Mouse (Mus musculus) ES-Bruce4 (cell line): ENCODE data around the gene Bbof1. TPM values are rescaled to one million over a fixed set of nuclear protein-coding genes. Genes with fewer than 3 reads are reported as not detected.

Experiments used
- H3K27ac ChIP-seq: 2 replicates; pipeline ENCODE4 v1.5.1; 2012; ENCODE audit warnings: low read length, inconsistent platforms; ENCODE audit not compliant: insufficient read depth
- H3K27me3 ChIP-seq: 2 replicates; pipeline ENCODE4 v1.6.1; 2012; ENCODE audit warnings: mild to moderate bottlenecking, low read length, inconsistent platforms; ENCODE audit not compliant: control insufficient read depth, poor library complexity, insufficient read depth, severe bottlenecking
- H3K36me3 ChIP-seq: 2 replicates; pipeline ENCODE4 v1.6.1; 2012; ENCODE audit warnings: inconsistent platforms, mild to moderate bottlenecking, low read length, moderate library complexity; ENCODE audit not compliant: control insufficient read depth, poor library complexity, insufficient read depth, severe bottlenecking
- H3K4me1 ChIP-seq: one replicate; pipeline ENCODE4 v1.8.1; 2011; ENCODE audit warnings: low read length; ENCODE audit not compliant: control insufficient read depth, insufficient read depth
- H3K4me3 ChIP-seq: 2 replicates; pipeline ENCODE4 v1.5.1; 2011; ENCODE audit warnings: low read depth, mild to moderate bottlenecking, low read length
- H3K9ac ChIP-seq: 2 replicates; pipeline ENCODE4 v1.6.1; 2012; ENCODE audit warnings: low read depth, mild to moderate bottlenecking, inconsistent platforms; ENCODE audit not compliant: poor library complexity, severe bottlenecking
- H3K9me3 ChIP-seq: replicated peaks from 2 replicates; pipeline ENCODE4 v1.6.1; 2012; ENCODE audit warnings: mild to moderate bottlenecking, low read length, inconsistent platforms; ENCODE audit not compliant: control insufficient read depth, poor library complexity, insufficient read depth, severe bottlenecking
- CTCF ChIP-seq: IDR thresholded peaks from one replicate; pipeline ENCODE4 v1.8.1; 2011; ENCODE audit warnings: low read depth, low read length
- EP300 ChIP-seq: IDR thresholded peaks from 2 replicates; pipeline ENCODE4 v1.6.1; 2011; ENCODE audit warnings: low read depth, low read length; ENCODE audit not compliant: insufficient read depth
- POLR2A ChIP-seq: IDR thresholded peaks from one replicate; pipeline ENCODE4 v1.8.1; 2011; ENCODE audit warnings: low read length; ENCODE audit not compliant: insufficient read depth
- polyA plus RNA-seq: library from polyadenylated mRNA; stranded (reverse); fragments of >200 nt; gene quantifications from 2 replicates; pipeline ENCODE4 v1.2.4, GENCODE M21; 2011; ENCODE audit warnings: low read depth; ENCODE audit not compliant: missing spikeins, insufficient read depth, insufficient read length

Bbof1 gene
- polyA plus RNA-seq, 1 experiment: 1.1 TPM

DNA sequence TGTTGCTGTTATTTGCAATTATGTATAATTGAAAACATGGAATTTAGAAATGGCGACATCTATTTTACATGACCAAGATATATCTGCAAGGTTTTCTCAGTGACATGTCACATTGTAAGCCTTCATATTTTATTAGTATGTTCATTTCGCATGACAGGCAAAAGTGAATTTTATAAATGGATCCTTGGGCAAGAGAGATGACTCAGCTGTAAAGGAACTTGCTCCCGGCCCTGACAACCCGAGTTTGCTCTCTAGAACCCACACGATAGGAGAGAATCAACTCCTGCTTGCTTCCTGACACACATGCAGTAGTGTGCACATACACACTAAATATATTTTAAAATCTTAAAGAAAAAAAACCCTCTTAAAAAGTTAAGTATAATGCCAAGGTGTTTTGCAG, 52.5 kb downstream of the Bbof1 start:
- H3K9ac ChIP-seq: no peak overlapping the region
- H3K27me3 ChIP-seq: no peaks in the 10 kb centered on the region; the same call in 1 of the 2 replicates
- H3K9me3 ChIP-seq: no peaks in the 10 kb centered on the region
- H3K4me3 ChIP-seq: no peak overlapping the region
- H3K36me3 ChIP-seq: peaks cover 52% of the 10 kb centered on the region
- TF ChIP-seq POLR2A (no peak), EP300 (no peak)
- H3K4me1 ChIP-seq: no peaks in the 10 kb centered on the region
- H3K27ac ChIP-seq: no peak overlapping the region

DNA sequence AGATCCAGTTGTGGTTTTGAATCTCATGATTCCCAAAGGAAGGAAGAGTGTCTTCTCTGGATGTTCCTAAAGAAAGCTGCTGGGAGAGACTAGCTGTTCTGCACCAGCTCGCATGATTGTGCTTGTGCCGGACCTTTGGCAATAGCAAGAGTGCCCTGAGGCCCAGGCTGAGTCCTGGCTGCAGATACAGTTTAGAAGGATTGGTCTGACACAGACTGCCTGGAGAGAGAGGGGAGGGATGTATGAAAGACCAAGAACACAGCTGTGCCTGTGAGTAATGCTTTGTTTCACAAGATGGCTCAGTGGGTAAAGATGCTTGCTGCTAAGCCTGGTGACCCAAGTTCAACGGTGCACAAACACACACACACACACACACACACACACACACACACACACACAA, 54.0 kb downstream of the Bbof1 start:
- Histone ChIP-seq H3K27me3 (no peaks in the 10 kb centered on the region; the same call in 1 of the 2 replicates), H3K4me3 (no peak overlapping the region), H3K4me1 (no peaks in the 10 kb centered on the region), H3K36me3 (peaks cover 45% of the 10 kb centered on the region), H3K9ac (no peak overlapping the region), H3K27ac (no peak overlapping the region), H3K9me3 (no peaks in the 10 kb centered on the region)
- no peak for TF ChIP-seq EP300
- TF ChIP-seq CTCF: no peak
- no peak for TF ChIP-seq POLR2A

DNA sequence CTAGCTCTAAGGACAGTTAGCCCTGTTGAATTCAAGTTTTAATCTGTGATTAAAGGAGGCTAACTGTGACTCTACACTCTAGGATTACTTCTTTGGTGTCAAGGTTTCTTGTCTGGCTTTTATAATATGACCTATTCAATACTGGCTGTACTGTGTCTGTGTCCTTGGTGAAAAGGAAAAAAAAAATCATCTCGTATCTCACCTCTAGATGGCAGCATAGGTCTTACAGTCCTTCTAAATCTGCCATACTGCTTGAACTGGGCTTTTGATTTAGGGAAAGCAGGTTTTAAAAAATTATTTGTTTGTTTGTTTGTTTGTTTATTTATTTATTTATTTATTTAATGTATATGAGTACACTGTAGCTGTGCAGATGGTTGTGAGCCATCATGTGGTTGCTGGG, 59.8 kb downstream of the Bbof1 start:
- H3K9me3 ChIP-seq: no peaks in the 10 kb centered on the region
- H3K9ac ChIP-seq: no peak overlapping the region
- H3K4me1 ChIP-seq: no peaks in the 10 kb centered on the region
- H3K27me3 ChIP-seq: no peaks in the 10 kb centered on the region
- no peak overlapping the region for H3K4me3 ChIP-seq
- H3K36me3 ChIP-seq: peaks cover 24% of the 10 kb centered on the region
- no peak overlapping the region for H3K27ac ChIP-seq
- TF ChIP-seq POLR2A (no peak), EP300 (no peak), CTCF (no peak)

GRCm38 (mm10) chr12:84478937-84479336, 70.1 kb downstream of the Bbof1 start:
- Histone ChIP-seq H3K9me3 (no peaks in the 10 kb centered on the region), H3K27me3 (no peaks in the 10 kb centered on the region), H3K9ac (no peak overlapping the region), H3K27ac (no peak overlapping the region), H3K36me3 (peaks cover 7% of the 10 kb centered on the region; the same call in 1 of the 2 replicates), H3K4me3 (no peak overlapping the region), H3K4me1 (no peaks in the 10 kb centered on the region)
- TF ChIP-seq POLR2A (no peak), CTCF (no peak), EP300 (no peak)

DNA sequence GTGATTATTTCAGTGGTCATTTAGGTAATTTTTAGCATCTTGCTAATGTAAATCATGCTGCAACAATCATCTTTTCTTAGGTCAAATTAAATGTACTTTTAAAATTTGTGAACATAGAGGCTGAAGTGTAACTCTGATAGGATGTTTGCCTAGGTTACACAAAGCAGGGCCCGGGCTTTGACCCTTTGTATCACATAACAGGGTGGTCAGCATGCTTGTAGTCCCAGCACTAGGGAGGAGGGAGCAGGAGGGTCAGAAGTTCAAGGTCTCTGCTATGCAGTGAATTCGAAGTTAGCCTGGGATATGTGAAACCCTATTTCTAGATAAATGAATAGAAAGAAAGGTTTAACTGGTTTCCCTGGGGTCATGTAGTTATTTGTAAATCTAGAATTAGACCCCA, 72.4 kb downstream of the Bbof1 start:
- Histone ChIP-seq H3K27me3 (no peaks in the 10 kb centered on the region), H3K4me1 (peaks cover 2% of the 10 kb centered on the region), H3K9me3 (no peaks in the 10 kb centered on the region), H3K27ac (no peak overlapping the region), H3K4me3 (no peak overlapping the region), H3K9ac (no peak overlapping the region), H3K36me3 (peaks cover 10% of the 10 kb centered on the region)
- TF ChIP-seq EP300 (no peak), CTCF (no peak), POLR2A (no peak)

- H3K9me3 ChIP-seq: no peaks in the 10 kb centered on the region
- no peak for TF ChIP-seq EP300
- TF ChIP-seq POLR2A: no peak
- no peak for TF ChIP-seq CTCF
- H3K27me3 ChIP-seq: no peaks in the 10 kb centered on the region
- peaks cover 12% of the 10 kb centered on the region for H3K36me3 ChIP-seq
- peaks cover 2% of the 10 kb centered on the region for H3K4me1 ChIP-seq
- no peak overlapping the region for H3K9ac ChIP-seq
- H3K27ac ChIP-seq: no peak overlapping the region
- H3K4me3 ChIP-seq: no peak overlapping the region
Measured at GRCm38 (mm10) chr12:84482778-84483585, 74.1 kb downstream of the Bbof1 start.
